9 mouse cellular contexts compared by ENCODE assay signal in genomic region chr2:71837791-71838190, GRCm38 (mm10). TPM values are rescaled to one million over a fixed set of nuclear protein-coding genes. Genes with fewer than 3 reads are reported as not detected.
A peak's percentile ranks its signal among the peaks of the same experiment; 100 is the strongest.
DNase-seq lines count a peak whose midpoint lies in the region; ATAC-seq and TF ChIP-seq lines count a peak whose summit lies in the region.
"Had no signal": no experiment of that assay in that cellular context is flagged by ENCODE, and none has a peak within 500 bp of the region (broad histone marks: within the 10 kb centered on the region; RNA-seq: fewer than 3 reads in every experiment).

No protein-coding gene starts in this region.

- peak; percentile 83 for DNase-seq in hindbrain, embryonic 14.5 days (ENCODE audit: low spot score)
- peak; percentile 53 for DNase-seq in fibroblast of lung, adult 2 months (ENCODE audit: low read depth)
- peak; percentile 78 to 85 for DNase-seq in layer of hippocampus, postnatal 10 days (ENCODE audit: low spot score in 2 of 2)
- DNase-seq in midbrain, postnatal 0 days (ENCODE audit: low spot score), result peak; percentile 82
- DNase-seq in thymus, postnatal 14 days, result peak; percentile 74

- peak; percentile 52 for TF ChIP-seq CTCF in ES-Bruce4 (IDR thresholded peaks at IDR 0.05; ENCODE audit: low read depth, low read length)
- TF ChIP-seq CTCF in bone marrow macrophage, adult 2 months (IDR thresholded peaks at IDR 0.05; ENCODE audit: low read depth, low read length), result peak; percentile 59
- TF ChIP-seq CTCF in midbrain, postnatal 0 days (IDR thresholded peaks at IDR 0.05), result peak; percentile 78

- TF ChIP-seq EP300 in ES-Bruce4 (IDR thresholded peaks at IDR 0.05; ENCODE audit: insufficient read depth, low read depth, low read length), result no peak

- H3K27ac ChIP-seq in hindbrain, embryonic 14.5 days, result no peak overlapping the region
- no peak overlapping the region for H3K27ac ChIP-seq in hindbrain, embryonic 13.5 days
- no peak overlapping the region for H3K27ac ChIP-seq in ES-Bruce4 (ENCODE audit: insufficient read depth, low read length)
- no peak overlapping the region for H3K27ac ChIP-seq in bone marrow macrophage, adult 2 months (ENCODE audit: insufficient read depth, low read depth, low read length)
- H3K27ac ChIP-seq in midbrain, postnatal 0 days (ENCODE audit: low read depth, low read length), result no peak overlapping the region

- no peak for ATAC-seq in hindbrain, embryonic 14.5 days (ENCODE audit: low FRiP score)
- ATAC-seq in hindbrain, embryonic 13.5 days (ENCODE audit: low FRiP score), result no peak
- no peak for ATAC-seq in midbrain, postnatal 0 days (ENCODE audit: low FRiP score)

- H3K9me3 ChIP-seq in hindbrain, embryonic 14.5 days (ENCODE audit: control insufficient read depth, low read length), result no peaks in the 10 kb centered on the region
- no peaks in the 10 kb centered on the region for H3K9me3 ChIP-seq in hindbrain, embryonic 13.5 days
- no peaks in the 10 kb centered on the region for H3K9me3 ChIP-seq in ES-Bruce4 (replicated peaks; ENCODE audit: control insufficient read depth, insufficient read depth, low read length, poor library complexity, severe bottlenecking)
- H3K9me3 ChIP-seq in midbrain, postnatal 0 days (ENCODE audit: low read length), result no peaks in the 10 kb centered on the region

- no peak overlapping the region for H3K4me3 ChIP-seq in hindbrain, embryonic 14.5 days (replicated peaks; ENCODE audit: low read length)
- no peak overlapping the region for H3K4me3 ChIP-seq in hindbrain, embryonic 13.5 days
- no peak overlapping the region for H3K4me3 ChIP-seq in ES-Bruce4 (ENCODE audit: low read depth, low read length)
- no peak overlapping the region for H3K4me3 ChIP-seq in bone marrow macrophage, adult 2 months (ENCODE audit: insufficient read depth, low read length)
- no peak overlapping the region for H3K4me3 ChIP-seq in midbrain, postnatal 0 days (ENCODE audit: low read depth, low read length)
- H3K4me3 ChIP-seq: erythroblast, embryonic 14.5 days had no signal

- peaks cover 6% of the 10 kb centered on the region for H3K36me3 ChIP-seq in hindbrain, embryonic 14.5 days (replicated peaks; ENCODE audit: control insufficient read depth, insufficient read depth)
- peaks cover 9% of the 10 kb centered on the region for H3K36me3 ChIP-seq in hindbrain, embryonic 13.5 days
- H3K36me3 ChIP-seq in ES-Bruce4 (ENCODE audit: control insufficient read depth, insufficient read depth, low read length, poor library complexity, severe bottlenecking), result peaks cover 39% of the 10 kb centered on the region
- peaks cover 7% of the 10 kb centered on the region for H3K36me3 ChIP-seq in midbrain, postnatal 0 days (ENCODE audit: insufficient read depth, low read length)

- no peak for TF ChIP-seq POLR2A in ES-Bruce4 (IDR thresholded peaks at IDR 0.05; ENCODE audit: insufficient read depth, low read length)
- no peak for TF ChIP-seq POLR2A in bone marrow macrophage, adult 2 months (IDR thresholded peaks at IDR 0.05; ENCODE audit: borderline replicate concordance, low read depth, low read length)

- H3K27me3 ChIP-seq in hindbrain, embryonic 14.5 days (ENCODE audit: control insufficient read depth, insufficient read depth, low read length), result no peaks in the 10 kb centered on the region
- no peaks in the 10 kb centered on the region for H3K27me3 ChIP-seq in hindbrain, embryonic 13.5 days
- no peaks in the 10 kb centered on the region for H3K27me3 ChIP-seq in ES-Bruce4 (ENCODE audit: control insufficient read depth, insufficient read depth, low read length, poor library complexity, severe bottlenecking)
- H3K27me3 ChIP-seq in midbrain, postnatal 0 days (ENCODE audit: insufficient read depth, low read length), result no peaks in the 10 kb centered on the region

- no peak overlapping the region for H3K4me2 ChIP-seq in hindbrain, embryonic 14.5 days (replicated peaks)
- no peak overlapping the region for H3K4me2 ChIP-seq in hindbrain, embryonic 13.5 days
- no peak overlapping the region for H3K4me2 ChIP-seq in midbrain, postnatal 0 days (ENCODE audit: low read depth, low read length, poor library complexity, severe bottlenecking)

- no peaks in the 10 kb centered on the region for H3K4me1 ChIP-seq in hindbrain, embryonic 14.5 days (replicated peaks; ENCODE audit: control insufficient read depth, insufficient read depth, low read length)
- H3K4me1 ChIP-seq in hindbrain, embryonic 13.5 days (replicated peaks), result no peaks in the 10 kb centered on the region
- no peaks in the 10 kb centered on the region for H3K4me1 ChIP-seq in ES-Bruce4 (ENCODE audit: control insufficient read depth, insufficient read depth, low read length)
- H3K4me1 ChIP-seq in bone marrow macrophage, adult 2 months (ENCODE audit: control insufficient read depth, insufficient read depth, low read length), result peaks cover 8% of the 10 kb centered on the region
- H3K4me1 ChIP-seq in midbrain, postnatal 0 days (ENCODE audit: insufficient read depth, low read length), result no peaks in the 10 kb centered on the region

- 47% methylated on average over 6 of the region's 6 CpGs for WGBS in hindbrain, embryonic 14.5 days
- 47% methylated on average over 6 of the region's 6 CpGs for WGBS in hindbrain, embryonic 13.5 days
- WGBS in midbrain, postnatal 0 days, result 39% methylated on average over 6 of the region's 6 CpGs

- no peak overlapping the region for H3K9ac ChIP-seq in hindbrain, embryonic 14.5 days
- no peak overlapping the region for H3K9ac ChIP-seq in hindbrain, embryonic 13.5 days
- H3K9ac ChIP-seq in ES-Bruce4 (ENCODE audit: low read depth, poor library complexity, severe bottlenecking), result no peak overlapping the region
- no peak overlapping the region for H3K9ac ChIP-seq in midbrain, postnatal 0 days (replicated peaks; ENCODE audit: low read length, poor library complexity, severe bottlenecking)

RNA-seq across cellular contexts. Expression of gene Pdk1, which starts 35.2 kb away (rescaled TPM):
- polyA plus RNA-seq in hindbrain, embryonic 14.5 days (2014; fragmentation: Nextera tagmentation; extraction: Ambion mirVana), result 22.9 and 25.3 TPM in 2 replicates
- 14.9 and 17.1 TPM in 2 replicates for polyA plus RNA-seq in hindbrain, embryonic 13.5 days (2015; fragmentation: Nextera tagmentation; extraction: Ambion mirVana)
- 144 and 162 TPM in 2 replicates for polyA plus RNA-seq in ES-Bruce4 (2011; ENCODE audit: insufficient read depth, insufficient read length, low read depth, missing spikeins)
- polyA plus RNA-seq in bone marrow macrophage, adult 2 months (2012; ENCODE audit: insufficient read depth, insufficient read length, missing spikeins), result 33.2 and 36.2 TPM in 2 replicates
- 10 to 100 TPM; 34.2 to 37.4 TPM for total RNA-seq in layer of hippocampus, postnatal 10 days (2021)
- 51.8 and 57.7 TPM in 2 replicates for total RNA-seq in midbrain, postnatal 0 days (2014; rRNA removed)
- polyA plus RNA-seq in midbrain, postnatal 0 days (2015; fragmentation: Nextera tagmentation; extraction: Ambion mirVana), result 18.2 and 18.9 TPM in 2 replicates
